Mouse (Mus musculus) heart, embryonic 15.5 days (tissue): ENCODE results near the gene Cilp. TPM values are rescaled to one million over a fixed set of nuclear protein-coding genes. Genes with fewer than 3 reads are reported as not detected.
"Not testable (repeated sequence)": the region's sequence is repeated elsewhere in the genome, so short reads cannot be mapped to it uniquely, and the experiment has no call there.

Source experiments
- ATAC-seq: fragments of 200-750 bp; cut with Nextera tagmentation; replicated peaks from 2 replicates; pipeline ENCODE4 v1.8.0; 2017; ENCODE audit warnings: low read depth, moderate TSS enrichment; ENCODE audit not compliant: insufficient number of reproducible peaks, insufficient read depth, low FRiP score
- H3K27ac ChIP-seq: fragments of 300-500 bp; sonication (generic); 2 replicates; pipeline ENCODE4 v1.5.1; 2015; ENCODE audit warnings: mild to moderate bottlenecking, inconsistent platforms
- H3K27me3 ChIP-seq: fragments of 300-500 bp; sonication (generic); 2 replicates; pipeline ENCODE4 v1.6.1; 2015; ENCODE audit warnings: inconsistent platforms
- H3K36me3 ChIP-seq: fragments of 300-500 bp; sonication (generic); 2 replicates; pipeline ENCODE4 v1.6.1; 2015; ENCODE audit warnings: mild to moderate bottlenecking, inconsistent platforms
- H3K4me1 ChIP-seq: fragments of 300-500 bp; sonication (generic); replicated peaks from 2 replicates; pipeline ENCODE4 v1.6.1; 2015; ENCODE audit warnings: inconsistent platforms
- H3K4me2 ChIP-seq: fragments of 300-500 bp; sonication (generic); 2 replicates; pipeline ENCODE4 v1.6.1; 2015; ENCODE audit warnings: inconsistent platforms, mild to moderate bottlenecking, moderate library complexity
- H3K4me3 ChIP-seq: fragments of 300-500 bp; sonication (generic); 2 replicates; pipeline ENCODE4 v1.5.1; 2015; ENCODE audit warnings: mild to moderate bottlenecking, inconsistent platforms
- H3K9ac ChIP-seq: fragments of 300-500 bp; sonication (generic); 2 replicates; pipeline ENCODE4 v1.6.1; 2015; ENCODE audit warnings: mild to moderate bottlenecking, inconsistent platforms
- H3K9me3 ChIP-seq: fragments of 300-500 bp; sonication (generic); replicated peaks from 2 replicates; pipeline ENCODE4 v1.6.1; 2016; ENCODE audit warnings: inconsistent platforms
- WGBS: fragments of 180-500 bp; shearing (Covaris S2); methylation state at CpG from one replicate; pipeline ENCODE4 v1.1.7; 2015; ENCODE audit warnings: mixed read lengths; 5-methylcytosine and 5-hydroxymethylcytosine counted together
- polyA plus RNA-seq: library from polyadenylated mRNA; unstranded; fragments of >200 nt; fragmentation: Nextera tagmentation; extraction: Ambion mirVana; gene quantifications from 2 replicates; pipeline ENCODE4 v1.2.1, GENCODE M21; 2015

The Cilp gene
- polyA plus RNA-seq = 0.03 and 0.04 TPM in 2 replicates

DNA sequence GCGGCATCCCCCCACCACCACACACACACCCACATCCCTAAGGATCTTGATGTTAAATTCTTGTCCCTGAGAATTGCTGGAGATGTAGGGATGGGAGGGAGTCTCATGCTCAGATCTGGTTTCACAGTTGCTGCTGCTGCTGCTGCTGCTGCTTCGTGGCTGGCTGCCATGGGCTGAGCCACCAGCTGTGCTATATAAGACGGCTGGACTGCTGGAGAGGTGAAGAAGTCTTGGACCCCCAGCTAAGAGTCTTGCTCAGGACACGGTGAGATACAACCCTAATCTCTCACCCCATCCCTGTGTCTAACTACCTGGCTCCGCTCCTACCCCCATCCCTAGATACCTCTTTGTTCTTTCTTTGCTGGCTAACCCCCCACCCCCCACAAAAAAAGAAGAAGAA is at the start of gene Cilp:
Gene Cilp (plus strand): TSS at position 222 of the 400 bp plus-strand sequence.
- H3K27ac ChIP-seq = no peak within 1 kb of the TSS
- H3K4me1 ChIP-seq = no peaks in the 10 kb centered on the region
- no peak for ATAC-seq
- H3K9me3 ChIP-seq = no peaks in the 10 kb centered on the region
- no peak within 1 kb of the TSS for H3K9ac ChIP-seq
- H3K4me3 ChIP-seq = no peak within 1 kb of the TSS
- no peaks in the 10 kb centered on the region for H3K36me3 ChIP-seq
- H3K27me3 ChIP-seq = no peaks in the 10 kb centered on the region
- WGBS = 49% methylated on average over 5 of the region's 5 CpGs
- no peak within 1 kb of the TSS for H3K4me2 ChIP-seq

DNA sequence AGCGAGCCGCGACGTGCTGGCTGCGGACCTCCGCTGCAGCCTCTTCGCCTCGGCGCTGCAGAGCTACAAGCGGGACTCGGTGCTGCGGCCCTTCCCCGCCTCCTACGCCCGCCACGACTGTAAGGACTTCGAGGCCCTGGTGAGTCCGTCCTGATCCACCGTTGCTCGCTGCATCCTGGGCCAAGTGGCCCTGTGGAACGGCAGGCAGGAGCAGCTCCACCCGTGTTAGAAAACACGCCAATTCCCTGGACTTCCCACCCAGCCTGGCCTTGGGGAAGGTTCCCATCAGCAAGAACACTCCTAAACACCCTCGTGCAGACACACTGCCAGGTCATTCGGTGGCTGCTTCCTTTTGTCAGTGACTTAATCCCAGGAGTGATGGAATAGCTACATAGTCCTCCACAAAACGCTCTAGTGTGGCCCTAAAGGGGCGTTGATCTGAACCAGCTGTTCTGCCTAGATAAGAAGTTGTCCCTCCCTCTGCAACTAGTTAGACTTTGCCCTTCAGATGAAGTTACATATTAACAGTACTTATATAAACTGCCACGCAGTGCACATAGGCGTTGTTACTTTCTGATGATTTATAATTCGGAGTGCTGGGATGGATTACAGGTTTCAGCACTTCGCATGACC is 49.4 kb upstream of the Cilp start:
- peak; percentile 20; the same call in 1 of the 2 replicates for ATAC-seq
- 9% methylated on average over 31 of the region's 31 CpGs for WGBS

DNA sequence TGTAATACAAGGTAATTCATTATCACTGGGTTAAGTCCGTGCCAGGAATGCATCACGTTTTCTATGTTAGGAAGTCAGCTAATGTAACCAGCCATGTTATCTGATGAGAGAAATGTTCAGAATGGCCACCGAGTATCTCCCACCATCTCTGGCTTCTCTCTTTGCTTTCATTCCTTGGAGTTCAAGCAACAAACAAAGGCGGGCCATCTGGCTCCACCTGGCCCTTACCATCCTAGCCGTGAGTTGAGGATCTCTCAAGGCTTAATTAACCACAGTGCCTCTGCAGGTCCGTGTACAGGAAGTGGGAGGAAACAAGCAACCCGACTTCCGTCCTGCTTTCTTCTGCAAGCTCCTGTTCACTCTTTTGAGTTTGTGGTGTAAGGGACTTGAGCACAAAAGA is 48.0 kb upstream of the Cilp start:
- Histone ChIP-seq H3K4me1 (peaks cover 15% of the 10 kb centered on the region), H3K27ac (no peak overlapping the region), H3K4me2 (peak overlapping the region; percentile 4; the same call in 1 of the 2 replicates), H3K9ac (no peak overlapping the region), H3K4me3 (no peak overlapping the region), H3K36me3 (no peaks in the 10 kb centered on the region), H3K9me3 (no peaks in the 10 kb centered on the region), H3K27me3 (no peaks in the 10 kb centered on the region)
- no peak for ATAC-seq
- 55% methylated on average over 8 of the region's 8 CpGs for WGBS

More for the DNA sequence above, 49.4 kb upstream of the Cilp start:
- Histone ChIP-seq H3K9me3 (no peaks in the 10 kb centered on the region), H3K27ac (peak overlapping the region; percentile 91), H3K9ac (peak overlapping the region; percentile 80), H3K36me3 (no peaks in the 10 kb centered on the region), H3K4me2 (peak overlapping the region; percentile 91), H3K4me1 (peaks cover 15% of the 10 kb centered on the region), H3K4me3 (peak overlapping the region; percentile 83), H3K27me3 (no peaks in the 10 kb centered on the region)

DNA sequence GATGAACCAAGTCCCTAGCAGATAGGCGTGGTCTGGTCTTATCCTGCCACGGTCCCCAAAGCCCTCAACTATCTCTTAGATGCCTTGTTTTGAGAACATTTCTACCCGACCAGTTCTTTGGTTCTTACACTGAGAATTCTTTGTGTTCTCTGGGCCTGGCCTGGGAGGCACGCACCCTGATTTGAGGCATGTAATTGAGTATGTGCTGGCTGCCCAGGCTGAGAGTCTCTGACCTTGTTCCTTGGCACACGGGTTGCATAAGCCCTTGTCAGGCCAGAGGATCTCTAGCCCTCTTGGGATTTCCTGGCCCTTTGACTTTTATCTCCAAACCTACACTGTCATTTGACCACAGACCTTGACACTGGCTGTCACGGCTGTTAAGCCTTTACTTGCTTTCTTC is 47.3 kb upstream of the Cilp start:
- Histone ChIP-seq H3K9me3 (no peaks in the 10 kb centered on the region), H3K4me3 (no peak overlapping the region), H3K9ac (no peak overlapping the region), H3K4me2 (no peak overlapping the region; the same call in 1 of the 2 replicates), H3K4me1 (peaks cover 15% of the 10 kb centered on the region), H3K27ac (peak overlapping the region; percentile 16; the same call in 1 of the 2 replicates), H3K27me3 (no peaks in the 10 kb centered on the region), H3K36me3 (no peaks in the 10 kb centered on the region)
- no peak for ATAC-seq
- 55% methylated on average over 6 of the region's 6 CpGs for WGBS

DNA sequence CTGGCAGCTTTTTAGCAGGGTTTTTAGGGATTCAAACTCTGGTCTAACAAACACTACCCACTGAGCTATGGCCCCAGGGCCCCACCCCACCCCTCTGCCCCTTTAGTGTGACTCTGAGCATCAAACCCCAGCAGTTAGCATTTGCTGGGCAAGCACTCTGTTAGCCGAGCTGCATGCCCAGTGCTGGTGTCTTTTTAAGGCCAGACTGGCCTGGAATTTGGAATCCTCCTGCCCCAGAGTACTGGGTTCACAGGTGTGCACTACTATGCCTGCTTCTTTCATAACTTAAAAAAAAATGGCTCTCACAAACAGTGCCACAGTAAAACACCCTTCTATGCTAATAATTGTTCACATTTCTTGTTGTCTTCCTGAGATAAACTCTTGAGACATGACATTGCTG is 46.1 kb upstream of the Cilp start:
- Histone ChIP-seq H3K4me2 (no peak overlapping the region), H3K4me1 (peaks cover 15% of the 10 kb centered on the region), H3K4me3 (no peak overlapping the region), H3K36me3 (no peaks in the 10 kb centered on the region), H3K9ac (no peak overlapping the region), H3K27ac (no peak overlapping the region), H3K27me3 (no peaks in the 10 kb centered on the region), H3K9me3 (no peaks in the 10 kb centered on the region)
- WGBS = 60% methylated on average over 1 of the region's 1 CpGs
- ATAC-seq = no peak

DNA sequence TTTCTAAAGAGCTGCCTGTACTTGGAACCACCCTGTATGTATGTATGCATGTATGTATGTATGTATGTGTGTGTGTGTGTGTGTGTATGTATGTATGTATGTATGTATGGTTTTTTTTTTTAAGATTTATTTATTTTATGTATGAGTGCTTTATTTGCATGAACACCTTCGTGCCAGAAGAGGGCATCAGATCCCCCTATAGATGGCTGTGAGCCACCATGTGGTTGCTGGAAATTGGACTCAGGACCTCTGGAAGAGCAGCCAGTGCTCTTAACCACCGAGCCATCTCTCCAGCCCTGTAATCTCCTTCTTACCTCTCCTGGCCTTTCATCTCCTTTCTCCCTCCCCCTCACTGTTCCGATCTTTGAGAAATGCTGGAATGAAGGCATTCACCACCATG is 44.6 kb upstream of the Cilp start:
- 47% methylated on average over 3 of the region's 3 CpGs for WGBS
- not testable (repeated sequence) for H3K9me3 ChIP-seq, H3K4me2 ChIP-seq

DNA sequence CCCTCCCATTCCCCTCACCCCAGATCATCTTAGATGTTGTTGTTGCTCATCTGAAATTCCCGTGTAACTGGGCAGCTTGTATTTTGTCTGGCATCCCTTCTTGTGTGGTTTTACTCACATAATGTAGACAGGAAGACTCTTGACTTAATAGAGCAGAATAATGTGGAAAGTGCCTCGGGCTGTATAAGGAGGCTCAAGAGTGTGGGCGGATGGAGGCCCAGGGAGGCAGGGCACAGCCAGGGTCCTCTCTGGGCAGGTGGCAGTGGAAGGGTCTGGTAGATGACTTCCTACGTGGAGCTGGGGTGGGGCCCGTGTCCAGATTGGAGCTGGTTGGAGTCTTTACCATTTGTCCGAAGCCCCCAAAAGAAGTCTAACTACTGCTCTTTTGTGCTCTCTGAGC is 41.1 kb upstream of the Cilp start:
- 75% methylated on average over 6 of the region's 6 CpGs for WGBS
- no peak for ATAC-seq
- H3K4me2 ChIP-seq = no peak overlapping the region
- H3K9me3 ChIP-seq = no peaks in the 10 kb centered on the region
- no peaks in the 10 kb centered on the region for H3K4me1 ChIP-seq
- no peaks in the 10 kb centered on the region for H3K27me3 ChIP-seq
- no peaks in the 10 kb centered on the region for H3K36me3 ChIP-seq
- no peak overlapping the region for H3K4me3 ChIP-seq
- no peak overlapping the region for H3K9ac ChIP-seq
- H3K27ac ChIP-seq = no peak overlapping the region

More for the DNA sequence above, 44.6 kb upstream of the Cilp start:
- not testable (repeated sequence) for H3K36me3 ChIP-seq, H3K27me3 ChIP-seq, H3K9ac ChIP-seq, H3K4me1 ChIP-seq, H3K27ac ChIP-seq, ATAC-seq, H3K4me3 ChIP-seq

DNA sequence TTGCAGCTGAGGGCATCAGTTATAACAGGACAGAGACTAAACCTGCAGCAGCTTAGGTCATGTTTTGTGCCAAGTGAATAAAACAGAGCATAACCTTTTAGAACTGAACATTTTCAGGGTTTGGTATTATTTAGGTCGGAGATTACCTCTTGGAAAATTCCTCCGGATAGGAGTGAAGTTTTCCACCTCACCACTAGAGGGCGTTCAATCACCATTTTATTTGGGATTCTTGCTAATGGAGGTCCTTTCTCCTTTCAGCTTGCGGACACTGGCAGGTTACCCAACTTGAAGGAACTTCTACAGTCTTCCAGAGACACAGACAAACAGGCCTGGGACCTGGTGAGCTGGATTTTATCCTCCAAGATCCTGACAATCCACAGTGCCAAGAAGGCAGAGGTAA is 39.2 kb upstream of the Cilp start:
- no peaks in the 10 kb centered on the region for H3K9me3 ChIP-seq
- H3K9ac ChIP-seq = no peak overlapping the region
- WGBS = 42% methylated on average over 4 of the region's 4 CpGs
- no peak for ATAC-seq
- no peaks in the 10 kb centered on the region for H3K27me3 ChIP-seq
- H3K4me3 ChIP-seq = no peak overlapping the region
- H3K4me1 ChIP-seq = no peaks in the 10 kb centered on the region
- H3K4me2 ChIP-seq = no peak overlapping the region
- 0 out of 2 replicates have a peak, but pooled peaks cover 6% of the 10 kb centered on the region for H3K36me3 ChIP-seq
- H3K27ac ChIP-seq = no peak overlapping the region

DNA sequence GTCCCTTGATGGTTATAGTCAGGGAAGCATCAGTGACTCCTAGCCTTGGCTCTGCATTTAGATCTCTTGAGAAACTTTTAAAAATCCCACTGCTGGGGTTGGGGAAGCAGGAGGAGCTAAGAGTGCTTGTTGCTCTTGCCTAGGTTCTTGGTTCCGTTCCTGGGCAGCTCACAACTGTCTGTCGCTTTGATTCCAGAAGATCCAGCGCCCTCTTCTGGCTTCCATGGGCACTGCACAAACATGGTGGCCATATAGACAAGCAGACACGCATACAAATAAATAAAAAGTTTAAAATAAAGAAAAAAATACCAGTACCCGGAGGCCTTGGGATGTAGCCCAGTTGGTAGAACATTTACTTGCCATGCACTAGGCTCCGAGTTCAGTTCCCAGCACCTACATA is 34.7 kb upstream of the Cilp start:
- no peak overlapping the region for H3K4me3 ChIP-seq
- no peak overlapping the region for H3K4me2 ChIP-seq
- H3K27ac ChIP-seq = no peak overlapping the region
- no peak overlapping the region for H3K9ac ChIP-seq
- ATAC-seq = no peak
- 0 out of 2 replicates have a peak, but pooled peaks cover 6% of the 10 kb centered on the region for H3K36me3 ChIP-seq
- no peaks in the 10 kb centered on the region for H3K4me1 ChIP-seq
- no peaks in the 10 kb centered on the region for H3K9me3 ChIP-seq
- WGBS = 71% methylated on average over 6 of the region's 6 CpGs
- H3K27me3 ChIP-seq = no peaks in the 10 kb centered on the region

DNA sequence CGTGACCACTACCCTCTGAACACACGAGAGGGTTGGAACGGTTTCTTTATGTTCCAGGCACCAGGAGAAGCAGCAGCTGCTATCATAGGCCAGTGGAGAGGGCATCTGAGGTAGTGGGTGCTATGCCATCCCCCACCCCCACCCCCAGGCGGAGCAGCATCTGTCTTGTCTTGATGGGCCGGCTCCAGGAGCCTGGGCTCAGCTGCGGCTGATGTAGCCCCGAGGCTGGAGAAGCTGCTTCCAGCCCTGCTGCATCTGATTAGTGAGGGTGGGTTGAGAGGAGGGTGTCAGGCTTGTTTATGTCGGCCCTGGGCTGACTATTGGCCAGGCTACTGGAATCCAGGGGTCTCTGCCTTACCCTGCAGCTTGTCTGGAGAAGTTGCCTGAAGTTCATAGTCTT is 33.7 kb upstream of the Cilp start:
- H3K4me2 ChIP-seq = no peak overlapping the region
- H3K36me3 ChIP-seq = 0 out of 2 replicates have a peak, but pooled peaks cover 8% of the 10 kb centered on the region
- 58% methylated on average over 8 of the region's 8 CpGs for WGBS

DNA sequence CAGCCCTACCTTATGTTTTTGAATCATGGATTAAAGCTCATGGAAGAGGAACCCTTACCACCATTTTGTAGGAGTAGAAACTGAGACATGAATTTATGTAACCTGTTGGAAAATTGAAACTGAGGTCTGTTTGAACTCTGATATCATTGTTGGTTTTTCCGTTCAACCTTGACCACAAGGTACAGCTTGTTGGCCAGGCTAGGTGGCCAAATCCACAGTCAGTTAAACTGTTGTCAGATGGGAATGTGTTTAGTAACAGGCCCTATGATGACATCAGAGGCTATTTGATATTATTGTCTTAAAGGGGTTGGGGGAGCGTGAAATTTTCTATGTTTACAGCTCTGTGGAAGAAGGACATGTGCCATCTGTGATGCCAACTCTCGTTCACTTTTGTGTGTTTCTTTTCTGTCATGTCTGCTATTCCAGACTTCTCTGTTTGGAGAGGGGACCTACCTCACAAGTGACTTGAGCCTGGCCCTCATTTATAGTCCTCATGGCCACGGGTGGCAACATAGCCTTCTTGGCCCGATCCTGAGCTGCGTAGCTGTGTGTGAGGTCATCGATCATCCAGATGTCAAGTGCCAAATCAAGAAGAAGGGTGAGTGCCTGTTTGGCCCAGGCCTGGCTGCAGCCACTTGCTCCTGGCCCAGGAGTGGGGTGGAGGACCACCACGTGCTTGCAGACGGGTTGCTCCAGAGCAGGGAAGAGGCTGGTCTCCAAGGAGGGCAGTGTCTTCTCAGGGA is 31.6 kb upstream of the Cilp start:
- H3K27me3 ChIP-seq = no peaks in the 10 kb centered on the region
- H3K9me3 ChIP-seq = no peaks in the 10 kb centered on the region
- H3K9ac ChIP-seq = no peak overlapping the region
- H3K27ac ChIP-seq = no peak overlapping the region
- no peak for ATAC-seq
- WGBS = 83% methylated on average over 9 of the region's 9 CpGs
- H3K4me3 ChIP-seq = no peak overlapping the region
- no peak overlapping the region for H3K4me2 ChIP-seq
- peaks cover 12% of the 10 kb centered on the region; the same call in 1 of the 2 replicates for H3K36me3 ChIP-seq
- no peaks in the 10 kb centered on the region for H3K4me1 ChIP-seq

More for the DNA sequence above, 33.7 kb upstream of the Cilp start:
- H3K27me3 ChIP-seq = no peaks in the 10 kb centered on the region
- no peaks in the 10 kb centered on the region for H3K4me1 ChIP-seq
- H3K9ac ChIP-seq = no peak overlapping the region
- no peak overlapping the region for H3K4me3 ChIP-seq
- no peaks in the 10 kb centered on the region for H3K9me3 ChIP-seq
- 0 out of 2 replicates have a peak, but pooled peaks have one; percentile 18 for ATAC-seq
- H3K27ac ChIP-seq = no peak overlapping the region
